Mouse (Mus musculus) olfactory bulb, adult 2 months (tissue): ENCODE results near the gene Wnt4.

ENCODE experiments used
- CTCF ChIP-seq: fragments of 200-500 bp; IDR thresholded peaks from 2 replicates; pipeline ENCODE4 v1.5.1; 2012; ENCODE audit warnings: low read depth, mild to moderate bottlenecking, low read length, moderate library complexity; ENCODE audit not compliant: insufficient read depth
- POLR2A ChIP-seq: fragments of 200-500 bp; IDR thresholded peaks from 2 replicates; pipeline ENCODE4 v1.6.1; 2012; ENCODE audit warnings: mild to moderate bottlenecking, low read depth, low read length, moderate library complexity; ENCODE audit not compliant: insufficient read depth

- no peak for TF ChIP-seq CTCF
- TF ChIP-seq POLR2A, result no peak
Observed at GRCm38 (mm10) chr4:137255568-137255967, 21.7 kb upstream of the Wnt4 start.
